Mouse (Mus musculus): ENCODE results near the gene Snap29. TPM values are rescaled to one million over a fixed set of nuclear protein-coding genes. Genes with fewer than 3 reads are reported as not detected.

The Snap29 gene
- 7.3 and 7.6 TPM in 2 replicates for polyA plus RNA-seq (2014; fragmentation: Nextera tagmentation; extraction: Ambion mirVana)

GRCm38 (mm10) chr16:17405736-17406443 is at the start of gene Snap29, which contains the start of gene Pi4ka:
Gene Snap29, plus strand, starts transcription at chr16:17405986.
Gene Pi4ka, minus strand, starts transcription at chr16:17406314.
- H3K4me2 ChIP-seq (ENCODE audit: low read depth, low read length) = peak within 1 kb of the TSS; percentile 67
- H3K27ac ChIP-seq (replicated peaks; ENCODE audit: low read depth, low read length) = peak within 1 kb of the TSS; percentile 68; the same call in 1 of the 2 replicates
- no peaks in the 10 kb centered on the region for H3K27me3 ChIP-seq (replicated peaks; ENCODE audit: control insufficient read depth, insufficient read depth, low read length)
- WGBS = 1% methylated on average over 30 of the region's 69 CpGs
- peak within 1 kb of the TSS; percentile 84 for H3K4me3 ChIP-seq (ENCODE audit: low read depth, low read length)
- DNase-seq (ENCODE audit: low spot score) = peak; percentile 99
- peaks cover 8% of the 10 kb centered on the region; the same call in 1 of the 2 replicates for H3K36me3 ChIP-seq (ENCODE audit: control insufficient read depth, insufficient read depth, low read length)
- peaks cover 13% of the 10 kb centered on the region for H3K4me1 ChIP-seq (ENCODE audit: control insufficient read depth, insufficient read depth, low read length)
- no peaks in the 10 kb centered on the region for H3K9me3 ChIP-seq (ENCODE audit: control insufficient read depth, low read length)
- ATAC-seq (ENCODE audit: low read depth) = peak; percentile 98
- peak within 1 kb of the TSS; percentile 83 for H3K9ac ChIP-seq (ENCODE audit: low read depth, low read length)

GRCm38 (mm10) chr16:17356031-17356430 is 49.8 kb upstream of the Snap29 start:
- no peaks in the 10 kb centered on the region for H3K27me3 ChIP-seq (replicated peaks; ENCODE audit: control insufficient read depth, insufficient read depth, low read length)
- peaks cover 63% of the 10 kb centered on the region for H3K36me3 ChIP-seq (ENCODE audit: control insufficient read depth, insufficient read depth, low read length)
- no peak overlapping the region for H3K4me2 ChIP-seq (ENCODE audit: low read depth, low read length)
- no peak overlapping the region for H3K9ac ChIP-seq (ENCODE audit: low read depth, low read length)
- ATAC-seq (ENCODE audit: low read depth) = no peak
- 88% methylated on average over 6 of the region's 6 CpGs for whole genome bisulfite sequencing
- no peaks in the 10 kb centered on the region for H3K4me1 ChIP-seq (ENCODE audit: control insufficient read depth, insufficient read depth, low read length)
- H3K4me3 ChIP-seq (ENCODE audit: low read depth, low read length) = no peak overlapping the region
- DNase-seq (ENCODE audit: low spot score) = no peak
- no peaks in the 10 kb centered on the region for H3K9me3 ChIP-seq (ENCODE audit: control insufficient read depth, low read length)
- H3K27ac ChIP-seq (replicated peaks; ENCODE audit: low read depth, low read length) = no peak overlapping the region

GRCm38 (mm10) chr16:17358787-17359186 is 47.0 kb upstream of the Snap29 start:
- no peak overlapping the region for H3K27ac ChIP-seq (replicated peaks; ENCODE audit: low read depth, low read length)
- H3K4me2 ChIP-seq (ENCODE audit: low read depth, low read length) = no peak overlapping the region
- H3K4me1 ChIP-seq (ENCODE audit: control insufficient read depth, insufficient read depth, low read length) = no peaks in the 10 kb centered on the region
- H3K9me3 ChIP-seq (ENCODE audit: control insufficient read depth, low read length) = no peaks in the 10 kb centered on the region
- ATAC-seq (ENCODE audit: low read depth) (no peak), DNase-seq (ENCODE audit: low spot score) (no peak)
- no peaks in the 10 kb centered on the region for H3K27me3 ChIP-seq (replicated peaks; ENCODE audit: control insufficient read depth, insufficient read depth, low read length)
- no peak overlapping the region for H3K9ac ChIP-seq (ENCODE audit: low read depth, low read length)
- WGBS = 96% methylated on average over 4 of the region's 4 CpGs
- H3K36me3 ChIP-seq (ENCODE audit: control insufficient read depth, insufficient read depth, low read length) = peaks cover 49% of the 10 kb centered on the region
- no peak overlapping the region for H3K4me3 ChIP-seq (ENCODE audit: low read depth, low read length)

GRCm38 (mm10) chr16:17382306-17382705 is 23.5 kb upstream of the Snap29 start:
- Histone ChIP-seq H3K4me1 (ENCODE audit: control insufficient read depth, insufficient read depth, low read length) (no peaks in the 10 kb centered on the region), H3K36me3 (ENCODE audit: control insufficient read depth, insufficient read depth, low read length) (peaks cover 37% of the 10 kb centered on the region; the same call in 1 of the 2 replicates), H3K27ac (replicated peaks; ENCODE audit: low read depth, low read length) (no peak overlapping the region), H3K4me2 (ENCODE audit: low read depth, low read length) (no peak overlapping the region), H3K4me3 (ENCODE audit: low read depth, low read length) (no peak overlapping the region), H3K27me3 (replicated peaks; ENCODE audit: control insufficient read depth, insufficient read depth, low read length) (no peaks in the 10 kb centered on the region), H3K9ac (ENCODE audit: low read depth, low read length) (no peak overlapping the region), H3K9me3 (ENCODE audit: control insufficient read depth, low read length) (no peaks in the 10 kb centered on the region)
- 90% methylated on average over 4 of the region's 4 CpGs for WGBS
- ATAC-seq (ENCODE audit: low read depth) (no peak), DNase-seq (ENCODE audit: low spot score) (no peak)

GRCm38 (mm10) chr16:17383594-17384326 is 22.0 kb upstream of the Snap29 start:
- no peaks in the 10 kb centered on the region for H3K9me3 ChIP-seq (ENCODE audit: control insufficient read depth, low read length)
- no peaks in the 10 kb centered on the region for H3K4me1 ChIP-seq (ENCODE audit: control insufficient read depth, insufficient read depth, low read length)
- DNase-seq (ENCODE audit: low spot score) (no peak), ATAC-seq (ENCODE audit: low read depth) (no peak)
- no peak overlapping the region for H3K4me3 ChIP-seq (ENCODE audit: low read depth, low read length)
- peaks cover 37% of the 10 kb centered on the region; the same call in 1 of the 2 replicates for H3K36me3 ChIP-seq (ENCODE audit: control insufficient read depth, insufficient read depth, low read length)
- H3K27ac ChIP-seq (replicated peaks; ENCODE audit: low read depth, low read length) = no peak overlapping the region
- H3K27me3 ChIP-seq (replicated peaks; ENCODE audit: control insufficient read depth, insufficient read depth, low read length) = no peaks in the 10 kb centered on the region
- 83% methylated on average over 2 of the region's 2 CpGs for WGBS
- no peak overlapping the region for H3K4me2 ChIP-seq (ENCODE audit: low read depth, low read length)
- no peak overlapping the region for H3K9ac ChIP-seq (ENCODE audit: low read depth, low read length)

GRCm38 (mm10) chr16:17392784-17393183 is 13.0 kb upstream of the Snap29 start:
- no peak overlapping the region for H3K4me2 ChIP-seq (ENCODE audit: low read depth, low read length)
- 68% methylated on average over 4 of the region's 4 CpGs for WGBS

GRCm38 (mm10) chr16:17402855-17403254 is 2.9 kb upstream of the Snap29 start:
- no peak for DNase-seq (ENCODE audit: low spot score)
- H3K27me3 ChIP-seq (replicated peaks; ENCODE audit: control insufficient read depth, insufficient read depth, low read length) = no peaks in the 10 kb centered on the region
- H3K4me1 ChIP-seq (ENCODE audit: control insufficient read depth, insufficient read depth, low read length) = peaks cover 13% of the 10 kb centered on the region
- WGBS = 76% methylated on average over 1 of the region's 1 CpGs
- H3K4me2 ChIP-seq (ENCODE audit: low read depth, low read length) = no peak overlapping the region
- no peak for ATAC-seq (ENCODE audit: low read depth)
- peaks cover 8% of the 10 kb centered on the region; the same call in 1 of the 2 replicates for H3K36me3 ChIP-seq (ENCODE audit: control insufficient read depth, insufficient read depth, low read length)
- H3K27ac ChIP-seq (replicated peaks; ENCODE audit: low read depth, low read length) = no peak overlapping the region
- H3K9me3 ChIP-seq (ENCODE audit: control insufficient read depth, low read length) = no peaks in the 10 kb centered on the region
- H3K9ac ChIP-seq (ENCODE audit: low read depth, low read length) = no peak overlapping the region
- no peak overlapping the region for H3K4me3 ChIP-seq (ENCODE audit: low read depth, low read length)

More at GRCm38 (mm10) chr16:17392784-17393183, 13.0 kb upstream of the Snap29 start:
- Histone ChIP-seq H3K9me3 (ENCODE audit: control insufficient read depth, low read length) (0 out of 2 replicates have a peak, but pooled peaks cover 4% of the 10 kb centered on the region), H3K4me3 (ENCODE audit: low read depth, low read length) (no peak overlapping the region), H3K9ac (ENCODE audit: low read depth, low read length) (no peak overlapping the region), H3K4me1 (ENCODE audit: control insufficient read depth, insufficient read depth, low read length) (peaks cover 3% of the 10 kb centered on the region; the same call in 1 of the 2 replicates), H3K36me3 (ENCODE audit: control insufficient read depth, insufficient read depth, low read length) (peaks cover 10% of the 10 kb centered on the region; the same call in 1 of the 2 replicates), H3K27me3 (replicated peaks; ENCODE audit: control insufficient read depth, insufficient read depth, low read length) (no peaks in the 10 kb centered on the region), H3K27ac (replicated peaks; ENCODE audit: low read depth, low read length) (no peak overlapping the region)
- peak; percentile 46 for DNase-seq (ENCODE audit: low spot score)
- no peak for ATAC-seq (ENCODE audit: low read depth)

GRCm38 (mm10) chr16:17405271-17405696 is 502 bp upstream of the Snap29 start:
- Histone ChIP-seq H3K27ac (replicated peaks; ENCODE audit: low read depth, low read length) (peak overlapping the region; percentile 68; the same call in 1 of the 2 replicates), H3K4me2 (ENCODE audit: low read depth, low read length) (peak overlapping the region; percentile 64), H3K4me1 (ENCODE audit: control insufficient read depth, insufficient read depth, low read length) (peaks cover 13% of the 10 kb centered on the region), H3K9ac (ENCODE audit: low read depth, low read length) (peak overlapping the region; percentile 83), H3K36me3 (ENCODE audit: control insufficient read depth, insufficient read depth, low read length) (peaks cover 8% of the 10 kb centered on the region; the same call in 1 of the 2 replicates), H3K4me3 (ENCODE audit: low read depth, low read length) (peak overlapping the region; percentile 84), H3K27me3 (replicated peaks; ENCODE audit: control insufficient read depth, insufficient read depth, low read length) (no peaks in the 10 kb centered on the region), H3K9me3 (ENCODE audit: control insufficient read depth, low read length) (no peaks in the 10 kb centered on the region)
- peak; percentile 85 for ATAC-seq (ENCODE audit: low read depth)
- WGBS = 1% methylated on average over 20 of the region's 22 CpGs
- DNase-seq (ENCODE audit: low spot score) = peak; percentile 55
